Mouse (Mus musculus) gastrocnemius, adult 8-10 months (tissue): ENCODE results near the gene Phc2. TPM values are rescaled to one million over a fixed set of nuclear protein-coding genes. Genes with fewer than 3 reads are reported as not detected.
A peak's percentile ranks its signal among the peaks of the same experiment; 100 is the strongest.

Experiments
- DNase-seq, 2 experiments: peaks; one replicate each; pipeline ENCODE4 v3.0.0; 2022; ENCODE audit warnings: low spot score in 2 of 2
- total RNA-seq, 4 experiments: library from RNA; stranded (reverse); gene quantifications; 2 replicates each; pipeline ENCODE4 v1.2.4; 2022

The Phc2 gene
- total RNA-seq, 4 experiments from 2014 or later, result 12.3 to 18.1 (median 14.6) TPM

- no peak for DNase-seq
Measured at GRCm38 (mm10) chr4:128691195-128691594, 36.7 kb downstream of the Phc2 start.

DNA sequence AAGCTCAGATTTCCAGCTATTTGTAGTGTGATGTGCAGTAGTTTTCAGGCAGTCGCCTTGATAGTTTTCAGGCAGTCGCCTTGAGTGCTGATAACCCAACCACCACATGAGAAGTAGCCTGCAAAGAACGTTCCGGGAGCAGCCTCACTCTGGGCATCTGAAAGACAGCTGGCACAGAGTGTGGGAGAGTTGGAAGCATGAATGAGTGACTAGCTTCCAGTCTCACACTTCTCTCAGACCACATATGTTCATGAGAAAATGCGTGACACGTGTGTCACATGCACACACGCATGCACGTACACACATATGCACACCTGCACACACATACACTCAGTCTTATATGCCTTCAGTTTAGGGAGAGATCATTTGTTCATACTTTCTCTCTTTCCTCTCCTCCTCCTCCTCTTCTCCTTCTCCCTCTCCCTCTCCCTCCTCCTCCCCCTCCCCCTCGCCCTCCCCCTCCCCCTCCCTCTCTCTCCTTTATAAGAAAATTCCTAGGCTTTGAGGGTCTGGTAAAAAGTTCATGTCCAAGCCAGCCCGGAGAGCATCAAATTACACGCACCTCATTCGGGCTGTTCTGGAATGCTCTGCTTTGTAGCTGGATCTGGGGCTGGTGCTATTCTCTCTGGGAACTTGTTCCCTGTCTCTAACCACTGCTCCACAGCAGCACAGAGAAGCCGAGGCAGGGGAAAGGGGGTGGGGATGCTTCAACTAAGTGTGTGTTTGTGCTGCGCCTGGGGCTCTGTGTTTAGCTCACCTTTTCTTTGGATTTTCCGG, 37.8 kb downstream of the Phc2 start:
- no peak for DNase-seq

- no peak for DNase-seq
Measured at GRCm38 (mm10) chr4:128693207-128693606, 38.7 kb downstream of the Phc2 start.

- no peak for DNase-seq
Measured at GRCm38 (mm10) chr4:128694315-128694714, 39.8 kb downstream of the Phc2 start.

GRCm38 (mm10) chr4:128695149-128695548, 40.6 kb downstream of the Phc2 start:
- DNase-seq, result no peak

- DNase-seq, result peak; percentile 58 to 68
Measured at GRCm38 (mm10) chr4:128698011-128698861, 43.7 kb downstream of the Phc2 start.

GRCm38 (mm10) chr4:128699916-128700315, 45.4 kb downstream of the Phc2 start:
- DNase-seq, result no peak

GRCm38 (mm10) chr4:128700543-128700942, 46.0 kb downstream of the Phc2 start:
- no peak for DNase-seq

- DNase-seq, result no peak
Measured at GRCm38 (mm10) chr4:128705138-128705720, 50.7 kb downstream of the Phc2 start.

GRCm38 (mm10) chr4:128706626-128707025, 52.1 kb downstream of the Phc2 start:
- no peak for DNase-seq

GRCm38 (mm10) chr4:128707384-128707783, 52.9 kb downstream of the Phc2 start:
- no peak for DNase-seq

DNA sequence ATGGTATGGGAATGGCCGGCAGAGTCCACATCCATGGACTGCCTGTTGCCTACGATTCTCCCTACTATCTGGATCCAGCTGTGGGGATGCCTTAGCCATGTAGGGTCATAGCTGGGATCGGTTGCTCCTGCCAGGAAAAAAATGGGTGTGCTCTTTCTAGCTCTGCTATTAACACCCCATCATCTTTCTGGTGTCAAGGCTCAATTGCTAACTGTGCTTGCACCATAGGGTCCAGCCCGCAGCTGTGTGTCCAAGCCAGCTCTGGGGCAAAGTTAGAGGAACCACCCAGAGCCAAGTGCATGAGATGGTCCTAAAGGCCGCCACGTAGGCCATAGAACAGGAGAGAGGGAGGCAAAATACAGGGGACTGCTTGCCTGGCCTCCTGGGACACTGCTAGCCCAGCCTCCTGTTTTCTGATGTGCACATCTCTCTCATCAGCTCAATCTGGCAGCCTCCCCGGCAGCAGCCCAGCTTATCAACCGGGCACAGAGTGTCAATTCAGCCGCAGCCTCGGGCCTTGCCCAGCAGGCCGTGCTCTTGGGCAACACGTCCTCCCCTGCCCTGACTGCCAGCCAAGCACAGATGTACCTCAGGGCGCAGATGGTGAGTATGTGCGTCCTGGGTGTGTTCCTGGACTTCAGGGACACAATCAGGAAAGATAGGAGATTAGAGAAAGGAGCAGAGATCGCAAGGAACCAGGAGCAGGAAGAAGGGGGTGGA, 54.7 kb downstream of the Phc2 start:
- DNase-seq, result no peak

GRCm38 (mm10) chr4:128709781-128710166, 55.3 kb downstream of the Phc2 start:
- DNase-seq, result no peak

DNA sequence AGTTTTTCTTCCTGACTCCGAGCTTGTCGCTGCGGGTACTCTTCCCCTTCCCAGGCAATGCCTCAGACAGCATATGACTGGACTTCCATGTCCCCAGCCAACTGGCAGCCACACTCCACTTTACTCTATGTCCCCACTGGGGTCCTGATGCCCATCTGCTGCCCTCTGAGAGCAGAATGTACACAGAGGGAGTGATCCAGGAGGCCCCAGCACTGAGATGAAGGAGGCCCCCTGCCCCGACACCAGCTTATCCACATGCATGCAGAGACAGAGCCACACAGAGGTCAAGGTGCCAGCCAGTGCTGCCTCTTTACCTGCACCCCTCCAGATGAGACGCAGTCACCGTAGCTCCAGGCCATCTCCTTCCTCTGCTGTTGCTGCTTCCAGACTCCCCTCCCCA, 55.8 kb downstream of the Phc2 start:
- DNase-seq, result no peak

DNA sequence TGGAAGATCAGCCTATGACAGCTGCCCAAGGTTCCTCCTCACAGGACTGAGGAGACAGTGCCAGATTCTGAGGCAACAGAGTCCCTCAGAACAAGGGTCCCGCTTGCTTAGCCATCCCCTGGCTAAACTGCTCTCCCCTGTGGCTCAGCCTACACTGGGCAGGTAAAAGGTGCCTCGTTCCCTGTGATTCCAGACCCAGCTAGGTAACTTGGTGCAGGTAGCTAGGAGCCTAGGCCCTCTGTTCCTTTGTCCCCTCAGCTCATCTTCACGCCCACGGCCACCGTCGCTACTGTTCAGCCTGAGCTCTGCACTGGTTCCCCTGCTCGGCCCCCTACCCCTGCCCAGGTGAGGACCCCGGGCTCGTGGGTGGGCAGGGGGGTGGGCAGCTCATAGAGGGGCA, 56.3 kb downstream of the Phc2 start:
- DNase-seq, result no peak

- DNase-seq, result peak; percentile 78 to 85
Measured at GRCm38 (mm10) chr4:128711455-128712135, 57.1 kb downstream of the Phc2 start.

- no peak for DNase-seq
Measured at GRCm38 (mm10) chr4:128712136-128712655, 57.7 kb downstream of the Phc2 start.

- DNase-seq, result no peak
Measured at GRCm38 (mm10) chr4:128712941-128713340, 58.4 kb downstream of the Phc2 start.

DNA sequence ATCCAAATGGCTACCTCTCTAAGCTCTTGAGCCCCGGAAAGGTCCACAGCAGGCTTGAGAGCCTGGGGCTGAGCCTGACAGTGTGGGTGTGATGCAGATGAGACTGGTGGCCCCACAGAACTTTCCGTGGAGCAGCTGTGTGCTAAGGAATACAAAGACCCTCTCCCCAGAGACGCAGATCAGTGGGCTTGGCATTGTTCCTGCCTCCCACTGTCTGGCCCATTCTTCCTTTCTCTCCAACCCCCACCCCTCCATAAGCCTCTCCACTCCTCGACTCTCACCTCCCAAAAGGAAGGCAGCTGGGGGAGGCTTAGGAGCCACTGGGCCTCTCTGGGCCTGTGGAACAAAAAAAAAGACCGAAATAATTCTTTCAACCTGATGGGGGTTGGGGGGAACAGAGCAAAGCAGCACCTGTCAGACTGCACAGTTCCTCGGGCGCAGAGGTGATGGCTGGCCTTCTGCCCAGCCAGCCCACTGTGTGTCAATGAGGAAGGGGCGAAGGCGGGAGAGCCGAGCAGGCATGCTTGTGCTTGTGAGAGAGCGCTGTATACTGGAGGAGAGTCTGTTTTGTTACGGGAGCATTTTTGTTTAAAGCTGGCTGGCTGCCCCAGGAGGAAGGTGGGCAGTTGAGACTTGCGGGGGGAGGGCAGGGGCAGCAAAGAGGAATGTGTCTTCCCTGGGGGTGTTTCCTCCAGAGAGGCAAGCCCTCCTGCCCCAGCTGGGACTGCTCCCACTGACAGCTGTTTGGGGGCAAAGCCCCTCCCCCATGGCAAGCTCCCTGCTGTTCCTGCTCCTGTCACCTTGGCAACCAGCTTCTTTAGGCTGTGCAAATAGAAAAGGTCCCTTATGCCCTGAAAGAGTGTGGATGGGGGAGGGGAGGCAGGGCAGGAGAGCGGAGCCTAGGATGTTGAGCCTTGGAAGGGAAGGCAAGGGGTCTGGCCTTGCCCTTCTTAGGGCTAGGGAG, 61.0 kb downstream of the Phc2 start:
- DNase-seq, result no peak

DNA sequence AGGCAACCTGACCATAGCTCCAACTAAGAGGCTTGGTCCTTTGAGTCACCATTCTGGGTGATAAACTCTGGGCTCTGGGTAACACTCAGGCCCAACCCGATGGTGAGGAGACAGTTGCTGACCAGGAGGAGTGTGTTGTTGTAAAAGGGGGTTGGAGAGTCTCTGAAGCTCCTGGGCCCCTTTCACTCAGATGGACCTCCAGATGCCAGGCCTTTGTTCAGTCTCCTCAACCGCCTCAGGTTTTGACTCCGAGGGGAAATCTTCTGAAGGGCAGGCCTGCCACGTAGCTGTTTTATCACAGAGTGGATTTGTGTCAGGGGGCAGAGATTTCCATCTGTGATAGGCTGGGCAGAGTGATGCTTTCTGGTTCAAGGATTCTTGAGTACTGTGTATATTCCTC, 61.8 kb downstream of the Phc2 start:
- DNase-seq, result no peak
